Mouse (Mus musculus): ENCODE data around the gene Bend4.
A peak's percentile ranks its signal among the peaks of the same experiment; 100 is the strongest.

Bend4 gene

DNA sequence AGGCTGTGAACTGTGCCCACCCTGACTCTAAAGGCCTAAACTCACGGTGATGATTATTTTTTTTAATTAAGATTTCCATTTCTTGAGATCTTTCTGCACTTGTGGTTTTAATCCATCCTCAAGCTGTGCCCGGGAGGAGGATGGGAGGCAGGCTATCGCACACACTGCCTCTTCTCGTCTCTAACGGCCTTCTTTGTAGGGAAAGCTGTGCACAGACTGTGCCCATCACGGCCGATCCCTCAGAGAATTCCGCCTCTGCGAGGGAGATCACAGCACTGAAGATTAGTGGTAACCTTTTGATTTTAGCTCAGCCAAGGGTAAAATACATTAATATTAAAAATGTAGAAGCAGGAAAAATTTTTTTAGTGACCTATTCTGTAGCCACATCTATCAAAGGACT, 4.8 kb downstream of the Bend4 start:
- no peak for ATAC-seq (ENCODE audit: insufficient number of reproducible peaks, low FRiP score, low TSS enrichment)

DNA sequence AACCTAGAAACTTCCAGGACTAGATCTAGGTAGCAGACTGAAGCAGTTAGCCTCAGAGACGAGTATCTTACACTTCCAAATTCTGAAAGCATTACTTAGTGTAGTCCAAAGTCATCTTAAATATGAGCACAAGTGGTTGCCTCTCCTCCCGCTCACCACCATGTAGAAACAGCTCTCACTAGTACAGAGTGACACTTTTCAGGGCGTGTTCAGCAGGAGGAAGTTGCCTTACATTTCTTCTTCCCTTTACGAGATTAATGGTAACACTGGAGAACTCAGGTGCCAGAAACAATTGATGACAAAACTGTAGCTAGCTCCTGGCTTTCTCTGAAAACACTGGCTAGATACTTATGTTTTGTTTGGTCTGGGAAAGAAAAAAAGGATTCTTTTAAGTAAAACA, 8.7 kb downstream of the Bend4 start:
- no peak for ATAC-seq (ENCODE audit: insufficient number of reproducible peaks, low FRiP score, low TSS enrichment)

GRCm38 (mm10) chr5:67411475-67411874, 16.6 kb downstream of the Bend4 start:
- ATAC-seq (ENCODE audit: insufficient number of reproducible peaks, low FRiP score, low TSS enrichment) = no peak

DNA sequence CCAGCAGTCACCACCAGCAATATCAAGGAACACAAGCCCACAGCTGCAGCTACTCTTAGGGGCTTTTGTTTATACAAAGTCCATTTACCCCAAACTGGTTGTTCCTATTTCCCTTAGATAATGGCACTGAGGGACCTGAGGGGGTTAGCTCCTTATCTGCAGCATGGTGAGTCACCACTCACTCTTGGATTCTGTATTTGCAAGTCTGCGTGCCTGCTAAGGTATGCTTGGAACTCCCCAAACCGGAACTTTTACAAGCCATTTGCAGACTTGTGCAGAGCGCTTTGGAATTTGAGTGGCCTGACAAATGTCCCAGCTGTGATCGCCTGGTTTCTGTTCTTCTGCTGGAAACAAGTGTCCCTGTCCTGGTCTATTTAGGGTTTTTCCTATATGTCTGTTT, 17.7 kb downstream of the Bend4 start:
- ATAC-seq (ENCODE audit: insufficient number of reproducible peaks, low FRiP score, low TSS enrichment) = no peak

- ATAC-seq (ENCODE audit: insufficient number of reproducible peaks, low FRiP score, low TSS enrichment) = no peak
Measured at GRCm38 (mm10) chr5:67408391-67408790, 19.7 kb downstream of the Bend4 start.

DNA sequence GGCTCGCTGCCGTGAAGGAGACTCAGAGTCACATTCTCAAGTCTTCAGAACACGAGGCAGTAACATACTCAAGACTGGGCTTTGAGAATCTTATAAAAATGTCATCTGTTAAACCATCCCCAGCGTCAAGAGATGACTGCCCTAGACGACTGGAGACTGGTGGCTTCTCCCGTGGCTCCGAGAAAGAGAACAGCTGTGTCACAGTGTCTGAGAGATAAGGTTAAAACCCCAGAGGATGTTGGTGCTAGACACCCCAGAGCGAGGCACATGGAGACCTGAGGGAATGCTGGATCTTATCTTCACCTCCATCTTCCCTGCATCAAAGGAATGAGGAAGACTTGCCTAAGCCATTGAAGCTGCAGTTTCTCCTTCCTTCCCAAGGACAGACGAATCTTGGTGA, 23.2 kb downstream of the Bend4 start:
- no peak for ATAC-seq (ENCODE audit: insufficient number of reproducible peaks, low FRiP score, low TSS enrichment)

DNA sequence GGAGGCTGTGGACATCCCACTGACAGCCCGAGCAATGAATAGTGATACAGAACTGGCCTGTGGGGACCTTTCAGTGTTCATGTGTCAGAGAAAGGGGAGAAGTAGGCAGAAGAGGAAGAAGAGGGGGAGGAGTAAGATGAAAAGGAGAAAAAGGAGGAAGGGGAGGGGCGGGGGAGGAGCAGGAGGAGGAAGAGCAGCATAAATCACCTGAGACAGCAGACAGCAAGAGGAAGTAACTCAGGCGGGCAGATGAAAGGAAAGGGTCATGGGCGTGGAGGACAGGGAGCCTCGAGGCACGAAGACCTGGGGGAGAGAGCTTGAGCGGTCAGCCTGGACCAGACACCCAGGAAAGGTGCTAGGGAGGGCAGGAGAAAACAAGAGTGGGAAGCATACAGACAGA, 23.7 kb downstream of the Bend4 start:
- no peak for ATAC-seq (ENCODE audit: insufficient number of reproducible peaks, low FRiP score, low TSS enrichment)

DNA sequence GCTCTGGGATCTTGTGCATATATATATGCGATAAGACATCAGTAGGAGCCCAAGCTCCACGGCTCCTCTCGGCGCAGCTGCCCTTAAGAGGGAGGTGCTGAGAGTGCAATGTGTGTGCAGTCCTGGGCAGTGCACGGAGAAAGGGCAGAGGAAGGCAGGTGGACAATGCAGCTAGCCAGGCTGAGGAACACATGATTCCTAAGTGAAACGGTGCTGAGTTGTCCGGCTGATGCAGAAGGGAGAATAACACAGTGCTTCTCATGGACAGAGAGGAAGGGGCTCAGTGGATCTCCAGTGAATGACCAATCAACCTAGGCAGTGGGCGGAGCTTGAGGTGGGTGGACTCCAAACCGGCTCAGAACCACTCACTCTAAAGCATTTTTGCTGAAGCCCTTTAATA, 26.5 kb downstream of the Bend4 start:
- ATAC-seq (ENCODE audit: insufficient number of reproducible peaks, low FRiP score, low TSS enrichment) = no peak

GRCm38 (mm10) chr5:67400608-67401480, 27.3 kb downstream of the Bend4 start:
- ATAC-seq (ENCODE audit: insufficient number of reproducible peaks, low FRiP score, low TSS enrichment) = no peak

DNA sequence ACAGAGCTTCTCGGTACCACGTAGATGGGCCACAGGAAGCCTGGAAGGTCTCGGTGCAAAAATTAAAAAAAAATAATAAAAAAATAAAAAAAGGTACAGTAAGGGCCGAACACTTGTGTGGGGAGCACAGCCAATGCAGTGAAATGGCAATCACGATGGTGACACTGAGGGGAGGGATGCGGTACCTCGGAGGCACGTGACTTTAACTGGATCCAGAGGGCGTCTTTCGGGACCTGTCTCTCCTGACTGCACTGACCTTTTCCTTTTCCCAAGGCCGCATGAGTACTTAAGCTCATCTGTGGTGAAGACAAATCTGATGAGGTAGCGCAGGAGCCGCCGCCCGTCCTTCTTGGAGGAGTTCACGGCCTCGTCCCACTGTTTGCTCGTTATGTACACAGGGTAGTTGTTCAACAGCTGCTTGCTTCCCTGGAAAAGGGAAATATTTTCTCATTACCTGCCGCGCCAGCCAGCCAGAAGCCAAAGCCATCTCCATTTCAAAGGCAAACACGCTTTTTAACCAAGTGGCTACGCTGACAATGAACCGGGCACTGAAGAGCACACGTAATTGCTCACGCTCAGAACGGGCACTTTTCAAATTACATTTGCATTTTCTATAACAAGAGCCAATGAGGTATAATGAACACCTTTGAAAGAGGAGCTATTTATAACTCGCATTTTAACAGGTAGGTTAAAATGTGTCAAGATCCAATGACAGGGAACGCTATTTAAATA, 28.1 kb downstream of the Bend4 start:
- no peak for ATAC-seq (ENCODE audit: insufficient number of reproducible peaks, low FRiP score, low TSS enrichment)

GRCm38 (mm10) chr5:67397186-67397585, 30.9 kb downstream of the Bend4 start:
- no peak for ATAC-seq (ENCODE audit: insufficient number of reproducible peaks, low FRiP score, low TSS enrichment)

- ATAC-seq (ENCODE audit: insufficient number of reproducible peaks, low FRiP score, low TSS enrichment) = no peak
Measured at GRCm38 (mm10) chr5:67395211-67395851, 32.8 kb downstream of the Bend4 start.

DNA sequence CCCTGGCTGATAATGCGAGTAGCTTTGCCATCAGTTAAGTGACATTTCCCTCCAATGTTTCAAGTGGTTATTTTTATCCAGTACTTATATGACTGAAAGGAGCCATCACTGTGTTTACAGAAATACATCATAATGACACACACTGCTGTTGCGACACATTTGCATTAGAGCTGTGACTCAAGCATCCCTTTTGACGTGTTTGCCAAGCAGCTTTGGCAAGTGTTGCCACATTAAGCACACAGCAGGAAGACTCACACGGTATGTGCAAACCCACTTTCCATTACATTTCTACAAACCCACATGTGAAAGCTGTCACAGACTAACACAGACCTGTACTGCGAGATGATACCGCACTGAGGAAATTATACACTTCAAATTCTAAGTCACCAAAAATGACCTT, 34.2 kb downstream of the Bend4 start:
- no peak for ATAC-seq (ENCODE audit: insufficient number of reproducible peaks, low FRiP score, low TSS enrichment)

DNA sequence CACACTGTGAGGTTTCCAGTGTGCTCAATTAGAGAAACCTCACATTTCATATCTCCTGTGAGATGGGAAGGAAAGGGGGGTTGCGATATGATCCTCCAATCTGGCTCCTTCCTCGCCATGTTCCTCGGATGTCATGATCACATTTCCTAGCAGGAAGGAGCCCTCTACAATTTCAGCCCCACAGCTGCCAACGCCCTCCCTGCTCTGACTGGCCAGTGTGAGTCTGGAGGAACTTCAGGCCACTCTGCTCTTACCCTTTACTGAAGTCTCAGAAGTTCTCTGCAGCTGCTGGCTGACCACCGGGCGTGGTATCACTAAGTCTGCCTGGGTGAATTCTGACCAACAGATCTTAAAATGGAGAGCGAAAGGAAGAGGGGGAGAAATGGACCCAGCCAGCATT, 45.6 kb downstream of the Bend4 start:
- ATAC-seq (ENCODE audit: insufficient number of reproducible peaks, low FRiP score, low TSS enrichment) = no peak

GRCm38 (mm10) chr5:67381690-67382089, 46.4 kb downstream of the Bend4 start:
- no peak for ATAC-seq (ENCODE audit: insufficient number of reproducible peaks, low FRiP score, low TSS enrichment)

DNA sequence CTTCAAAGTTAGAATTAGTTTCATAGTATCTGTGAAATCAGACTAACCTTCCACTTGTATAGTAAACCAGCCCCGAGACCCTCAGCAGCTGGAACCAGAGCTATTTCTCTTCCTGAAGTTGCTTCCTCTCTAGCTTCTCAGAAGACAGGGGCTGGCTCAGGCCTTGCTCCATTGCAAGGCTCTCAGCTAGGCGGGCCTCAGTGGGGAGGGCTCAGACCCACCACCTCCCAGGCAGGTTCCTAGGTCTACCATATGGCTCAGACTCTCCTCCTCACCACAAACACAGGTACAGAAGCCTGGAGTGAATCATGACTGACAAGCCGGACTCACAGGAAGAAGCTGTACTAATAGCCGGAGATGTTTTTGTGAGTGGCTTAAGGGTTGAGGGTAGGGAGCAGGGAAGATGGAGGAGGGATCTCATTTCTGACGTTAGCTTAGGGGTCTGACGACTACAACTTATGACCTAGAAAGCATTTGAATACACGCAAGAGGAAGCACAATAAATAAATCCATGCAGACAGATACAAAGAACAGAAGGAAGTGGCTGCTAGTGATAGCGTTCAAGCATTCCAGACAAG, 51.0 kb downstream of the Bend4 start:
- ATAC-seq (ENCODE audit: insufficient number of reproducible peaks, low FRiP score, low TSS enrichment) = no peak

DNA sequence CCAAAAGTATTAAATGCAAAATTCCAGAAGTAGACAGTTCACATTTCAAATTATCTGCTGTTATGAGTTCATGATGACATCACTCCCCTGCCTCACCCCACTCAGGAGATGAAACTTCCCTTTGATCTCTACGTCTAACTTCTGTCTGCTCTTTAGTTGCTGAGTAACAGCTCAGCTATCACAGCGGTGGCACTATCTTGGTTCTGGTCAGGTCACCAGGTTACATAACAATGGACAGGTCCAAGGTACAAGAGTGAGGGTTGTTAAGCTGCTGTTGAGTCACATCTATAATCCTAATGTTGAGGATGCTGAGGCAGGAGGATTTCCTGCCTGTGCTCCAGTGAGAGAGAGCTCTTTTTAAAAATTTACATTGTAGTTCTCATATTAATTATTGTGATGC, 65.2 kb downstream of the Bend4 start:
- ATAC-seq (ENCODE audit: insufficient number of reproducible peaks, low FRiP score, low TSS enrichment) = no peak

DNA sequence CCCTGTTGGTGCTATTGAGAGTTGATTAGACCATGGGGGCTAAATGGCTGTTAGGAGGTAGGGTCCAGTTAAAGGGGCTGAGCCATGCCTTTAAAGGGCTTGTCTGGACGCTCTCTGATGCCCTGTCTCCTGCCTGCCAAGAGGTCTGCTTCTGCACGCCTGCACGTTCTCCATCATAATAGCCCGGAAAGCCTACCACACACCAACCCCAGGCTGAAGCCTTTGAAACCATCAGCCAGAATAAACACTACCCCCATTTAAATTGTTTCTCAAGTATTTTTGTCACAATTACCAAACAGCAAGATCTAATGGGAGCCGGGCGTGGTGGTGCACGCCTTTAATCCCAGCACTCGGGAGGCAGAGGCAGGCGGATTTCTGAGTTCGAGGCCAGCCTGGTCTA, 65.8 kb downstream of the Bend4 start:
- no peak for ATAC-seq (ENCODE audit: insufficient number of reproducible peaks, low FRiP score, low TSS enrichment)

GRCm38 (mm10) chr5:67348949-67349348, 79.2 kb downstream of the Bend4 start:
- peak; percentile 26; the same call in 1 of the 2 replicates for ATAC-seq (ENCODE audit: insufficient number of reproducible peaks, low FRiP score, low TSS enrichment)

GRCm38 (mm10) chr5:67347060-67347459, 81.0 kb downstream of the Bend4 start:
- no peak for ATAC-seq (ENCODE audit: insufficient number of reproducible peaks, low FRiP score, low TSS enrichment)

All from cerebellum, adult (tissue).